Mouse (Mus musculus): Measurements from ENCODE around the gene Mllt3.

Gene Mllt3

GRCm38 (mm10) chr4:87731118-87731672 lies 302.0 kb downstream of the Mllt3 start:
- in situ Hi-C loops (cut with MboI, MseI) = no loop called here

- in situ Hi-C loops (cut with MboI, MseI) = no loop called here
These were observed 304.6 kb downstream of the Mllt3 start for GRCm38 (mm10) chr4:87728581-87728980.

DNA sequence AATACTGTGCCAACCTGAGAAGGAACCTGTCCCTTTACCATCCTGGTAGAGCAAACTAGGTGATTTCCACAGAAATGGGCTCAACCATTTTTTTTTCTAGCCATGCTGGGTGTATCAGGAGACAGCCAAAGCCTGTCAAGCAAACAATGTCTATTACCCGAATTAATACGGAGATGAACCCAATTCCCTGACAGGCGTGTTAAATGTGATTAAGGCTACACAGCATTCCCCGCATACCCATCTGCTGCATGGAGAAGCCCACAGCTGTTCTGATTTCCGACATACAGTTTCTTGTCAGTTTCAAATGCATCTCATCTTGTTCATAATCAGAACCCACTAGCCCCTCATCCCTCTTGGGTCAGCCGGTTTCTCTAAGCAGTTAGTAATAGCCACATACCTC lies 309.7 kb downstream of the Mllt3 start:
- in situ Hi-C loops (cut with MboI, MseI) = no loop called here

All from regulatory T cell (primary cell).